Mouse (Mus musculus) stomach, postnatal 0 days (tissue): Measurements from ENCODE around the gene Slco2a1.

Experiments used
- CTCF ChIP-seq: IDR thresholded peaks from 2 replicates; pipeline ENCODE4 v1.5.1; 2016; ENCODE audit warnings: antibody characterized with exemption, low read depth, mild to moderate bottlenecking, moderate library complexity
- EP300 ChIP-seq: optimal IDR thresholded peaks from 2 replicates; pipeline ENCODE3; 2016; ENCODE audit warnings: antibody characterized with exemption

GRCm38 (mm10) chr9:103038705-103039104, 50.2 kb downstream of the Slco2a1 start:
- TF ChIP-seq EP300 (no peak), CTCF (no peak)
